Mouse (Mus musculus) adrenal gland, adult 18-20 months (tissue): ENCODE results near the gene Gm29666. TPM values are rescaled to one million over a fixed set of nuclear protein-coding genes. Genes with fewer than 3 reads are reported as not detected.
A peak's percentile ranks its signal among the peaks of the same experiment; 100 is the strongest.
"Not testable (repeated sequence)": the region's sequence is repeated elsewhere in the genome, so short reads cannot be mapped to it uniquely, and the experiment has no call there.

Experiments
- DNase-seq, 2 experiments: peaks; one replicate each; pipeline ENCODE4 v3.0.0; 2021 to 2022; ENCODE audit warnings: low spot score in 2 of 2
- microRNA-seq, 2 experiments: library from miRNA; unstranded; fragments of <30 nt; microRNA quantifications; one replicate each; pipeline ENCODE4 v1.2.0; 2021; ENCODE audit warnings: borderline number of aligned reads in 2 of 2
- total RNA-seq, 2 experiments: library from RNA; stranded (reverse); gene quantifications; 1 replicate in 1 of 2; 2 replicates in 1 of 2; pipeline ENCODE4 v1.2.3; 2021

Gene Gm29666
- total RNA-seq, 2 experiments from 2014 or later, result 0.16 to 0.17 TPM

DNA sequence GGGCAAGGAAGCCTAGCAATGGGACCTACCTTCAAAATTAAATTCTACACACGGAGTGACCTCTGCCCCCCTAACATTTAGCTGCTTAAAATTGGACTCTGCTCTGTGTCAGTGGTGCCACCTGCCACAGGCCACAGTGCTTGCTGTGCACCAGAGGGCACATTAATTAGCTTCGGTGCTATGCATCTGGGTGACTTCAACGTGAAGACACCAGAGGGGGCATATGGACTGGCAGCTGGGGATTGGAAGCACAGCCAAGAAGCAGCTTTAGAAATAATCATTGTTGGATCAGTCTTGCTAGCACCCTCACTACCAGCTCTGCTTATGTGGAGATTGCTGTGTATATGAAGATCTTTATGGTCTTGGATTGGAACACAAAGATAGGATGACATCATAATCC lies 6.6 kb downstream of the Gm29666 start:
- no peak for DNase-seq

DNA sequence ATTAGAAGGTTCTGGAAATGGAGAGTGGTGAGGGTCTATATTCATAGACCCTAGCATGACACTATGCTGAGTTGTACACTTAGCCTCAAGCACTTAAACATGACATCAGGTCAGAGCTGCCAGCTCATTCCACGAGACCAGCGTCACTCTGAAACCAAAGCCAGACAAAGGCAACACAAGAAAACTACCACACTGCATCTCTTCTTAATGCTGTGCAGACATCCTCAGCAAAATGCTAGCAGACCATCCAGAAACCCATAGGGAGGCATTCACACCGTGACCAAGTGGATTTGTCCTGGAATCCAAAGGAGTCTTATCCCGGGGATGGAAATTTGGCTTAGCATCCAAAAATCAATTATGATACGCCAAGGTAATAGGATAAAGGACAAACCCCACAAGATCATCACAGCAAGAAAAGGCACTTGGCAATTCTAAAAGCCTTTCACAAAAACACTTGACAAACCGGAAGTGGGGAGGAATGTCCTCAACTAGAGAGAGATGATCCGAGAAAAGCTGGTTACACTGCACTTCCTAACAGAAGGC lies 15.9 kb downstream of the Gm29666 start:
- no peak for DNase-seq

DNA sequence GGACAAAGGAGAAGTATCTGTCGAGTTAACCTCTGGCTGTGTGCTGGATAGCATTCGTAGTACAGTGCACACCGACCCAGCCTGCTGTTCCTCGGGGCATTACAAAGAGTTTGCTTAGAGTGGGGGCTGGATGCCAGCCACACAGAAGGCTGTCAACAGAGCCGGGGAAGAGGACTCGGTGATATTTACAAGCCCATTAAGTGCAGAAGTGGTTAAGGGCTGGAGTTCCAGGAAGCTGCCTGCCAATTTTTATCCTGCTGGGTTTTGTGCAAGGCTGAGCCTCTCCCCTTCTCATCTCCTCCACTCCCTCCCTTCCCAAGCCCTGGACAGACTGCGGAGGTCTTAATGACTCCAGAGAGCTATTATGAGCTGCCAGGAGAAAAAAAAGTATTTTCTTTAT lies 21.8 kb downstream of the Gm29666 start:
- no peak for DNase-seq

DNA sequence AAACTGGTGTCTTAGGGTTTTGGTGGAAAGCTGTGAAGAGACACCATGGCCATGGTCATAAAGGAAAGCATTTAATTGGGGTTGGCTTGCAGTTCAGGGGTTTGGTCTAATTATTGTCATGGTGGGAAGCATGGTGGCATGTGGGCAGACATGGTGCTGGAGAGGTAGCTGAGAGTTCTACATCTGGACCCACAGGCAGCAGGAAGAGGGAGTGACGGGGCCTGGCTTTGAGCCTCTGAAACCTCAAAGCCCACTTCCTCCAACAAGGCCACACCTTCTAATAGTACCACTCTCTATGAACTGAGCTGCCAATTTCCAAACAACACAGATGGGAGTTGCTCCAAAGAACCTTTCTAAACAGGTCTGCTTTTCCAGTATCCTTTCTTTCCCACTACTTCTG lies 23.2 kb downstream of the Gm29666 start:
- no peak for DNase-seq

DNA sequence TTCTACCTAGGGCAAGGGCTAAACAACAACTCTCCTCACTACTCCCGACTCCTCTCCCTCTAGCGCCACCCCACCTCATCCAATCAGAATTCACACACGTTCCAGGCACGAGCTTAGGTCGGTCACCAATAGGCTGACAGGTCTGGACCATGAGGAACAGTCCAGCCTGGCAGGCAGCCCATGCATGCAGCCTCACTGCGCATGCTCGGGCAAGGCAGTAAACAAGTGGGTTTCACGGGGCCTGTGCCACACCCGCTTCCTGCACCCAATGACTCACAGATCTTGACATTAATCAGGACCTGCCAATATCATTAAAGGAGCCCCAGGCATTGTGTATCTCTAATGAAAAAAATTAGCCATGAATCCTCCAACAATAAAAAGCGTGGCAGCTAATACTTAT lies 23.6 kb downstream of the Gm29666 start:
- DNase-seq, result not testable (repeated sequence)

DNA sequence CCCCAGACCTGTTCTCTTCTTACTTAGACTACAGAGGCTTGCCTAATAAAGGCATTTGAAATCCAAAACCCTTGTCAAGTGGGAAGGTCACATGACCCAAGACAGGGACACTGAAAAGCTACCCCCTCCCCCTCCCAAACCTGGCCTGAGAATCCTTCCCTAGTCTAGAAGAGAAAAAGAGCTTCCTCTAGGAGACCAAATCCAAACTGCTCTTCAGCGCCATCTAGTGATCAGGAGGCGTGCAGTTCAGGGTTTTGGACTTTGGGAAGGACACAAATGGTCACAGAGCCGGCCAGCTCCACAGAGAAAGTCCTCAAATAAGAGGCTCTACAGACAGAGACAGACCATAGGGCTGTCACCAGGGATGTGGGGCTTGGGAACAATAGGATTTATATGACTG lies 28.2 kb downstream of the Gm29666 start:
- DNase-seq, result peak; percentile 61 to 64

DNA sequence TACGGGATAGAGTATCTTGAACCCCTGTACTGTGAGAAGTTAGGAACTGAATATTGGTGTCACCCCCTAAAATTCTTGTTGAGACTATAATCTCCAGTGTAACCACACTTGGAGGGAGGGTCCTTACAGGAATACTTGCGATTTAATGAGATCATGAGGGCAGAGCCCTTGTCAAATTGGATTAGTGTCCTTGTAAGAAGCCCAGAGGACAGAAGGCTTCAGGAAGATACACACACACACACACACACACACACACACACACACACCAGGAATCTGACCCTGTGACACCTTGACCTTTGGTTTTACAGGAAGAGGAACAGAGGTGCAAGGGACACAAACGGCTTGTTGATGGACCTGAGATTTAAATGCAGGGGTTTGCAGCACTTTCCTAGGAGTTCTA lies 28.6 kb downstream of the Gm29666 start:
- DNase-seq, result no peak

DNA sequence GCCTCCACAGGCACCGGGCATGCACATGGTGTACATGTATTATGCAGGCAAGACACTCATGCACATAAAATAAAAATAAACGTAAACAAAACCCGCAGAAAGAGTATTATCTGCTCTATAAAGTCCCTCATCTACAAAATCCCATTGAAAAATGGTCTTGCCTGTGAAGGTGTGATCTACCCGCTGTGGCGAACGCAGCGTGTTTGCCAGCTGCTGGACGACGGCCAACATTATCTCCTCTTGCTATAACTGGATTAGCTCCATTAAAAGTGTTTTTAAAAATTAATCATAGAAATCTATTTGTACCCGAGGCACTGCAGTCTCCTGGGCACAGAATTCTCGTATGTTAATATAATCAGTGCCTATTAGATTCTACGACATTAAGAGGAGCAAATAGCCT lies 31.8 kb downstream of the Gm29666 start:
- no peak for DNase-seq

DNA sequence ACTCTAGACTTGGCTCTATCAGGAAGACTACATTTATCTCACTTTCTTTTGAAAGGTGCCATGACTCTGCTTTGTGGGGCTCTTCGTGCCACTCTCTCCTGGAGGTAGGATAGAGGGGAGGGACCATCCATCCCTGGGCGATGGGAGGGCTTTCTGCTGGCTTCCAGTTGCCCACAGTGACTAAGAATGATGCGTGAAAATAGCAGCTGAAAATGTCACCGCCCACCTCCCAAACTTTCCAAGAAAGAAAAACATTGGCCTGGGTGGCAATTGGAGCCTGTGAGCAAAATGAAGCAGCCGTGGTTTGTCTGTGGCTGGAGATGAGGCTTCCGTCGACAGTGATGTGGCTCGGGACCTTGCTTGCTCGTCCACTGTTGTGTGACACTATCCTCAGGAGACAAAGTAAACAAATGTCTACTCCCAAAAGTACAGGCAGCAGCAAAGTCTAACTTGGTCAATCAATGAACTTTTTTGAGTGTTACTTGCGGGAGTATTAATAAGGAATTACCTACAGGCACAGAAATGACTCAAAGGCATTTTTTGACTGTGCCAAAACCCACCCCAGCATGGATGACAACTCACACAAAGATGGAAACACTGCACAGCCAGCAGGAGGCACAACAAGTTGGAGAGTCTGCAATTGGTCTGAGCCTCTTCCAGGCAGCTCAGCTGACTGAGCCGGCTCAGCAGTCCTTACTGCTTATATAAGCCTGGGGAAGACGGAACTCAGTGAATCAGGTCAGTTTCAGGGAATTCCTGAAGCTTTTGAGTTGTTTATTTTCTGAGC lies 42.6 kb downstream of the Gm29666 start:
- DNase-seq, result no peak

DNA sequence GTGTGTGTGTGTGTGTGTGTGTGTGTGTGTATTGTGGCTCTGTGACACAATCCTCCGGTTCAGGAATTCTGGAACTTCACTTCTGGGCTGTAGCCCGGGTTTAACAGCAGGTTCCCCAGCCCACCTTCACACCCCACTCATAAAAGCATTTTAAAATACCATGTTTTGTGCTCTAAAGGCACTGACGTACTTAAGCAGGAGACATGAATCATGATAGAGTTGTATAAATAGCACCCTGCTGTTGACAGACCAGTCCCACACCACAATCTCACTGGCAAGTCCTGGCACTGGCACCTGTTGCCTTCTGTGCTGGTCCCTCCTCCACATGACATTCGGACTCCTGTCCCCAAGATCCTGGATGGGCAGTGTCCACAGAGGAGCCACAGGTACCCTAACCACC lies 46.0 kb downstream of the Gm29666 start:
- no peak for DNase-seq

DNA sequence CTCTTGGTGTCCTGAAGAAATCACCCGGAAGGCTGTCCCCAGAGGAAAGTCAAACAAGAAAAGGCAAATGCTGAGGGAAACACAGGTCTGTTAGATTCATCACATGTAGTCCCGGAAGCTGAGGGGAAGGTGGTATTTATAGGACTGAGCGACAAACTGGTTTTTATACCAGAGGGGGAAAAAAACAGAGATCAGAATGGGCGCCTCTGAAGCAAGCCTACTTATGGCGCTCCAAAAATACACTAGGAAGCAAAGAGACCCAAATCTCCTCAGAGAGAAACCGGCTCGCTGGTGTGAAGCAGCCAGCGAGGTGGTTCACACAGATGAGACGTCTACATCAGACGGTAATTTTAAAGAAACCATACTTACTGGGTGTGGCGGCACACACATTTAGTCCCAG lies 46.8 kb downstream of the Gm29666 start:
- DNase-seq, result no peak

DNA sequence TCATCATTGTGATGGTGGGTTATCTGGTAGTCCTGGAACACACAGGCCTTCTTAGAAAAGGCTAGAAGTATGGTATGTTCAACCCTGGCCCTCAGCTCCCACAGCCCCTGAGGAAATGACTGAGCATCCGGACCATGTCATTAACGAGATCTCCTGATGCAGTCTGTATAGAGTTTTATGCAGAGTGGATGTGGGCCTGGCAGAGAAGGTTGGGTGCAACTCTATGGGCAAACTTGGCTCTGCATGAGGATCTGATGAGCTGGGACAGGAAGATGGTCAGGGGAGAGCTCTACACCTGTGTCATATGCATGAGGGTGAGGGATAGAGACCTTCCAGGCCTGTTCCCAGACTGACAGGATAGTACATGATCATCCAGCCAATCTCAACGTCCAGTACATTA lies 48.0 kb downstream of the Gm29666 start:
- DNase-seq, result no peak

DNA sequence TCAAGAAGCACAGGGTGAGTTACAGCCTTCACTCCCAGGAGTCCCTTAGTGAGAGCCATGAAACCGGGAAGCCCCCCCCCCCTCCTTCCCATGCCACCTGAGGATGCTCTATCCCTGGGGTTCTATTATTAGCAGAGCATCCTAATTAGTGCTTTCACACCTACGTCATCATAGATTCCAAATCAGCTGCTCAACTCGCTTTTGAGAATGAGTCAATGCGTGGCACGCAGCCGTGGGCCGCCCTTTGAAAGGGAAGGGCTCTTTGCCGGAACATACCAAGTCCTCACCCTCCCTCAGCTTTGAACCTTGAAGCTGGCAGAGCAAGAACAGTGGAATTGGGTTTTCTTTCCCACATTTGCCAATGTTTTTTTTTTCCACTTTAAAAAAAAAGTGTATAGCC lies 57.9 kb downstream of the Gm29666 start:
- no peak for DNase-seq

Small RNAs within 50 kb of the gene (microRNA-seq; reads per million reads assigned to microRNA genes)
- gene Mir1249, result 168 to 348 reads per million in 2 experiments

Other genes starting within 250 kb of the Gm29666 start
- gene Arhgap8, start 200.0 kb downstream of the Gm29666 start, total RNA-seq, result 1 to 10 TPM in 1 of 2 experiments, under 1 TPM in 1; 0.53 to 1.3 TPM
- gene Phf21b, start 64.0 kb downstream of the Gm29666 start, total RNA-seq, result 1 to 10 TPM; 1.6 to 2.3 TPM
- 10 to 100 TPM; 41.0 to 45.8 TPM for gene Nup50, start 3.4 kb upstream of the Gm29666 start, total RNA-seq
- 10 to 100 TPM; 38.8 to 53.7 TPM for gene 5031439G07Rik, start 68.5 kb upstream of the Gm29666 start, total RNA-seq
- not detected for gene Upk3a, start 97.1 kb upstream of the Gm29666 start, total RNA-seq
- 1 to 10 TPM; 8.2 to 9.8 TPM for gene Fam118a, start 108.9 kb upstream of the Gm29666 start, total RNA-seq
- not detected for gene Smc1b, start 211.9 kb upstream of the Gm29666 start, total RNA-seq
- not detected for gene Ribc2, start 212.0 kb upstream of the Gm29666 start, total RNA-seq